Mouse (Mus musculus) erythroblast, embryonic 14.5 days (primary cell): ENCODE measurements around the gene Gm43517.

ENCODE experiments used
- GATA1 ChIP-seq: IDR thresholded peaks from 2 replicates; pipeline ENCODE4 v1.6.1; 2012; ENCODE audit warnings: low read length, inconsistent platforms, mixed read lengths
- TAL1 ChIP-seq: IDR thresholded peaks from 3 replicates; pipeline ENCODE4 v1.6.1; 2012; ENCODE audit warnings: low read length, inconsistent platforms, mixed read lengths

DNA sequence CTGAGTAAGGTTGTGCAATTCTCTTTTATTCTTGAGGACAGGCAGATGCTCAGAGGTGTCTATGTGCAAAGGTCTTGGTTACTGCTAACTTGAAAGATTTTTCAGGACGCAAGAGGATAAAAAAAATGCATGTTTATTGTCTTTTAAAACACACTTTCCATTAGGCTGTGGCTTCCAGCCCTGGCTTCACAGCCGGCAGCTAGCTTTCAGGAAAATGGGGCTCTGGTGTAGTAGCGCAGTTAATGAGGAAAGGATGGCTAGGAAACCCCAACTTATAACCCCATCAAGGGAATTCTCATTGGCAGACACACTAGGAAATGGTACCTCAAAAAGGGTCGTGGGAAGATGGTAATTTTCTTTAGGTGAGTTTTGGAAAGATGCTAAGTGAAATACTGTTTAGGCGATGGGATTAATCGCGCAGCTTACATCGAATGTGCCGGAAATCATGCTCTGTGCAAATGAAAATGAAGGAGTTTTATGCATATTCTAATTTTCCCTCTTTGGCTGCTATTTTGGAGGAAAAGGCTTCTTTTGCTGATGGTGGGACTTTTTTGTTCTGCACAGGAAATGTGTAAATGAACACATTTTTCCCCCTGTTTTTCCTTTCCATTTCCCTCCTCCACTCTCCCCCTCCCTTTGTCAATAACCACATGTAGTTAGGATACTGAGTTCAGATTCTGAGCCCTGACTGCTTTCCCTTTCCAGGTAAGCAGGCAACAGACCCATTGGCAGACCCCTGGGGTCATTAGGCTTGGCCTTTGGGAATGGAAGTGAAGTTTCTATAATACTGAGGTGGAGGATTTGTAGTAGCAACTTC is 15.3 kb downstream of the Gm43517 start:
- TF ChIP-seq GATA1 (no peak), TAL1 (no peak)
